Mouse (Mus musculus) forelimb bud, embryonic 11.5 days (tissue): Measurements from ENCODE around the gene Gsk3a.

Source experiments
- DNase-seq: peaks from one replicate; pipeline ENCODE4 v3.0.0-alpha.2; 2012; ENCODE audit warnings: low read depth, low spot score

Gsk3a gene

GRCm38 (mm10) chr7:25222275-25222967, 15.2 kb downstream of the Gsk3a start:
- no peak for DNase-seq

GRCm38 (mm10) chr7:25221102-25221883, 16.4 kb downstream of the Gsk3a start, which contains the start of gene Zfp526:
Zfp526 (plus strand) TSS chr7:25221425.
- DNase-seq, result peak; percentile 98

- no peak for DNase-seq
Observed at GRCm38 (mm10) chr7:25220457-25221101, 17.1 kb downstream of the Gsk3a start, which contains the start of gene Dedd2. Dedd2 (minus strand) TSS chr7:25220615.

GRCm38 (mm10) chr7:25219756-25220456, 17.7 kb downstream of the Gsk3a start:
- peak; percentile 96 for DNase-seq

DNA sequence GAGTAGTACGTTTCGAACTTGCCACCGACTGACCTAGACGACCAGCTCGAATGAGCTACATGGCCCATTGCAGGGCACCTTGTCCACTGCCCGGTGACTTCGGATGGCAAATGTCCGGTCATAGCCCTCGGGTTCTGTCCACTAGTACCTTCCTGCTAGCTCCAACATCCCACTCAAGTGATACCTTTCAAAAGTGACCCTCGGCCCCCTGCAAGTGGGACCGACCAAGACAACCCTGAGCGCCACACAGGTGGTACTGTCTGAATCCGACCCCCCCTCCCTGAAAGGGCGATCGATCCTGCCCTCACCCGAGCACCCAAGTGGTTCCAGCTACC, 18.3 kb downstream of the Gsk3a start:
- DNase-seq, result peak; percentile 14

GRCm38 (mm10) chr7:25218705-25219415, 18.8 kb downstream of the Gsk3a start:
- DNase-seq, result peak; percentile 69

- DNase-seq, result no peak
Observed at GRCm38 (mm10) chr7:25217653-25218395, 19.8 kb downstream of the Gsk3a start.

GRCm38 (mm10) chr7:25214172-25214571, 23.5 kb downstream of the Gsk3a start:
- DNase-seq, result no peak

GRCm38 (mm10) chr7:25213099-25213498, 24.6 kb downstream of the Gsk3a start:
- DNase-seq, result no peak

DNA sequence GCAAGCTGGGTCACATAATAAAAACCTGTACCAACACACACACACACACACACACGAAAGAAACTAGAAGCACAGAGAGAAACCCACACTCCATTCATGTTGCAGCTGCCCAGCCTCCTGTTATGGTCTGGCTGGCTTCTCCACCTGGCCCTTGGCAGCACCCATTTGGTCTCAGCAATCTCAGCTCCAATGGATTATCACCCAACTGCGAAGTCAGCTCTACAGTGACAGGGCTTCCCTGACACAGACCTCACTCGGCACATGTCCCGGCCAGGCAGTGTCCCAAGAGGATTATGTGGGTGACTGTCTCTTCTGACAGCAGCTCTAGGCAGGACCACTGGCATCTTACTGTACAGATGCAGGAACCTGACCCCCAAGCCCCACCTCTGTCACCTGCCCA, 27.2 kb downstream of the Gsk3a start:
- DNase-seq, result no peak

- no peak for DNase-seq
Observed at GRCm38 (mm10) chr7:25209161-25209622, 28.5 kb downstream of the Gsk3a start.

GRCm38 (mm10) chr7:25206094-25206830, 31.4 kb downstream of the Gsk3a start:
- DNase-seq, result no peak

- DNase-seq, result no peak
Observed at GRCm38 (mm10) chr7:25205355-25206093, 32.1 kb downstream of the Gsk3a start.

GRCm38 (mm10) chr7:25203624-25204023, 34.0 kb downstream of the Gsk3a start:
- DNase-seq, result no peak

GRCm38 (mm10) chr7:25197384-25198018, 40.1 kb downstream of the Gsk3a start:
- no peak for DNase-seq

DNA sequence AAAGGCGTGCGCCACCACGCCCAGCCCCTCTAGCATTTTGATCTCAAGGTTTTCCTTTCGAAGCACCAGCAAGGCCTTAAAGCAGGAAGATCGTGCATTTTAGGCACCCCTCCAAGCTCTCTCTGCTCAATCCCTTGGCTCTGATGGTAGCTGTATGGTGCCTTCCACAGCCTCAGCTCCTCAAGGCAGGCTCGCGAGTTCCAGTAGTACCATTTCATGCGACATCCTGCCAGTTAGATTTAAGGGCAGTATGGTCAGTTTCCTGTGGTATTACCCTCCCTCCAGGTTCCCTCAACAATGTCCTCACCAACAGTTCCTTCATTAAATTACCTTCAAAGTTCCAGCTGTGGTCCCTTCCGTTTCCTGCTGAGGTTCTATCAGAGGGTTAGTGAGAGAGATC, 41.5 kb downstream of the Gsk3a start:
- no peak for DNase-seq

- DNase-seq, result no peak
Observed at GRCm38 (mm10) chr7:25195148-25195547, 42.5 kb downstream of the Gsk3a start.

- no peak for DNase-seq
Observed at GRCm38 (mm10) chr7:25192110-25192509, 45.5 kb downstream of the Gsk3a start.

DNA sequence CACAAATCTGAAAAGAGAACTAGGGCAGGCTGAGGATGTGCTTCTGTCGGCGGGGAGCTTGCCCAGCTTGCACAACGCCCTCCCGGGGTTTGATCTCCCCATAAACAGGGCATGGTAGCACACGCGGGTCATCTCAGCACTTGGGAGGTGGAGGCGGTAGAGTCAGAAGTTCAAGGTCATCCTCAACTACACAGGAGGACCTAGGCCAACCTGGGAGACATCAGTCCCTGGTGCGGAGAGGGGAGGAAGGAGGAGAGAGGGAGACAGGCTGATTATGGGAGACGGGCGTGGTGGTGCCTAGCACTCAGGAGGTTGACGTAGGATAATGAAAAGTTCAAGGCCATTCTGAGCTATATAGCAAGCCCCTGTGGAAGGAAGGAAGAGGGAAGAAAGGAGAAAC, 46.8 kb downstream of the Gsk3a start:
- DNase-seq, result no peak
